Mouse (Mus musculus): Measurements from ENCODE around the gene E2f8.

The E2f8 gene

GRCm38 (mm10) chr7:48891029-48891428 lies 9.6 kb upstream of the E2f8 start:
- no peak for DNase-seq (ENCODE audit: low spot score)

GRCm38 (mm10) chr7:48888751-48889150 lies 7.4 kb upstream of the E2f8 start:
- no peak for DNase-seq (ENCODE audit: low spot score)

GRCm38 (mm10) chr7:48887973-48888372 lies 6.6 kb upstream of the E2f8 start:
- no peak for DNase-seq (ENCODE audit: low spot score)

- DNase-seq (ENCODE audit: low spot score): no peak
Observed at GRCm38 (mm10) chr7:48884266-48884611, 2.8 kb upstream of the E2f8 start.

GRCm38 (mm10) chr7:48883525-48884265 lies 2.3 kb upstream of the E2f8 start:
- DNase-seq (ENCODE audit: low spot score): no peak

- no peak for DNase-seq (ENCODE audit: low spot score)
Observed at GRCm38 (mm10) chr7:48881971-48882609, 694 bp upstream of the E2f8 start.

GRCm38 (mm10) chr7:48880591-48881481 lies 560 bp downstream of the E2f8 start:
- DNase-seq (ENCODE audit: low spot score): peak; percentile 98

- DNase-seq (ENCODE audit: low spot score): no peak
Observed at GRCm38 (mm10) chr7:48879574-48879973, 1.8 kb downstream of the E2f8 start.

GRCm38 (mm10) chr7:48877786-48878390 lies 3.5 kb downstream of the E2f8 start:
- DNase-seq (ENCODE audit: low spot score): no peak

- DNase-seq (ENCODE audit: low spot score): peak; percentile 84
Observed at GRCm38 (mm10) chr7:48876526-48876925, 4.9 kb downstream of the E2f8 start.

GRCm38 (mm10) chr7:48875096-48875495 lies 6.3 kb downstream of the E2f8 start:
- no peak for DNase-seq (ENCODE audit: low spot score)

GRCm38 (mm10) chr7:48871292-48871691 lies 10.1 kb downstream of the E2f8 start:
- DNase-seq (ENCODE audit: low spot score): no peak

- DNase-seq (ENCODE audit: low spot score): no peak
Observed at GRCm38 (mm10) chr7:48870579-48871180, 10.7 kb downstream of the E2f8 start.

GRCm38 (mm10) chr7:48870144-48870543 lies 11.3 kb downstream of the E2f8 start:
- DNase-seq (ENCODE audit: low spot score): no peak

GRCm38 (mm10) chr7:48867576-48867975 lies 13.8 kb downstream of the E2f8 start:
- DNase-seq (ENCODE audit: low spot score): no peak

- DNase-seq (ENCODE audit: low spot score): no peak
Observed at GRCm38 (mm10) chr7:48864671-48865458, 16.5 kb downstream of the E2f8 start.

- no peak for DNase-seq (ENCODE audit: low spot score)
Observed at GRCm38 (mm10) chr7:48864199-48864598, 17.2 kb downstream of the E2f8 start.

GRCm38 (mm10) chr7:48861796-48862195 lies 19.6 kb downstream of the E2f8 start:
- no peak for DNase-seq (ENCODE audit: low spot score)

- DNase-seq (ENCODE audit: low spot score): no peak
Observed at GRCm38 (mm10) chr7:48860948-48861347, 20.4 kb downstream of the E2f8 start.

- DNase-seq (ENCODE audit: low spot score): no peak
Observed at GRCm38 (mm10) chr7:48859362-48859761, 22.0 kb downstream of the E2f8 start.

- no peak for DNase-seq (ENCODE audit: low spot score)
Observed at GRCm38 (mm10) chr7:48858257-48858656, 23.1 kb downstream of the E2f8 start.

Data from retina, embryonic 14.5 days (tissue).